Comparison of ENCODE assay signal across 8 mouse cellular contexts in genomic region chr4:49631319-49632138, GRCm38 (mm10). TPM values are rescaled to one million over a fixed set of nuclear protein-coding genes. Genes with fewer than 3 reads are reported as not detected.
A peak's percentile ranks its signal among the peaks of the same experiment; 100 is the strongest.
DNase-seq lines count a peak whose midpoint lies in the region; ATAC-seq and TF ChIP-seq lines count a peak whose summit lies in the region.

TSS of gene Rnf20 (plus strand) at chr4:49632006.

- no peaks in the 10 kb centered on the region for H3K9me3 ChIP-seq in hindbrain, embryonic 10.5 days
- H3K9me3 ChIP-seq in lung, postnatal 0 days (ENCODE audit: low read length): no peaks in the 10 kb centered on the region

- peak within 1 kb of the TSS; percentile 86 for H3K9ac ChIP-seq in lung, postnatal 0 days (replicated peaks; ENCODE audit: low read depth)

- H3K27me3 ChIP-seq in hindbrain, embryonic 10.5 days (ENCODE audit: insufficient read depth, poor library complexity, severe bottlenecking): no peaks in the 10 kb centered on the region
- H3K27me3 ChIP-seq in lung, postnatal 0 days (replicated peaks; ENCODE audit: insufficient read depth, low read length): no peaks in the 10 kb centered on the region

- 4% methylated on average over 37 of the region's 37 CpGs for WGBS in hindbrain, embryonic 10.5 days
- 4% methylated on average over 37 of the region's 37 CpGs for WGBS in lung, postnatal 0 days

- no peak; the same call in 1 of the 2 replicates for TF ChIP-seq EP300 in lung, postnatal 0 days (IDR thresholded peaks at IDR 0.05)

- H3K4me2 ChIP-seq in lung, postnatal 0 days (replicated peaks; ENCODE audit: low read depth, low read length): peak within 1 kb of the TSS; percentile 71

- peak; percentile 96 for DNase-seq in Muller cell, postnatal 12 days (ENCODE audit: inconsistent ontology term)
- peak; percentile 96 for DNase-seq in cerebellum, adult 9-10 months
- DNase-seq in hindbrain, embryonic 10.5 days (ENCODE audit: low spot score): peak; percentile 94
- DNase-seq in layer of hippocampus, adult 9-11 months: peak; percentile 95
- DNase-seq in lung, postnatal 0 days (ENCODE audit: low spot score): peak; percentile 99
- DNase-seq in retina, adult 2 months (ENCODE audit: low read depth, low spot score): peak; percentile 97
- DNase-seq in thymus, postnatal 36 days: peak; percentile 93 to 94

- peak; percentile 98 for ATAC-seq in frontal cortex, adult (ENCODE audit: low TSS enrichment)
- peak; percentile 97 for ATAC-seq in lung, postnatal 0 days

- H3K4me3 ChIP-seq in hindbrain, embryonic 10.5 days: peak within 1 kb of the TSS; percentile 76
- peak within 1 kb of the TSS; percentile 70 for H3K4me3 ChIP-seq in lung, postnatal 0 days (ENCODE audit: low read depth, low read length)

- peak within 1 kb of the TSS; percentile 90 for H3K27ac ChIP-seq in hindbrain, embryonic 10.5 days
- peak within 1 kb of the TSS; percentile 92 for H3K27ac ChIP-seq in lung, postnatal 0 days (ENCODE audit: low read length)

- H3K4me1 ChIP-seq in hindbrain, embryonic 10.5 days (replicated peaks): peaks cover 13% of the 10 kb centered on the region
- no peaks in the 10 kb centered on the region for H3K4me1 ChIP-seq in lung, postnatal 0 days (ENCODE audit: insufficient read depth, low read depth, low read length)

- peaks cover 30% of the 10 kb centered on the region for H3K36me3 ChIP-seq in hindbrain, embryonic 10.5 days
- H3K36me3 ChIP-seq in lung, postnatal 0 days (ENCODE audit: insufficient read depth, low read length): peaks cover 8% of the 10 kb centered on the region; the same call in 1 of the 2 replicates

- TF ChIP-seq CTCF in lung, postnatal 0 days (IDR thresholded peaks at IDR 0.05): no peak

RNA-seq across cellular contexts. Expression of gene Rnf20, which starts in this region (rescaled TPM):
- 41.1 and 50.7 TPM in 2 replicates for polyA plus RNA-seq in hindbrain, embryonic 10.5 days (2016; fragmentation: Nextera tagmentation; extraction: Ambion mirVana)
- 32.6 and 35.3 TPM in 2 replicates for polyA plus RNA-seq in lung, postnatal 0 days (2015; fragmentation: Nextera tagmentation; extraction: Ambion mirVana)

Comparison
In these comparisons a context has a peak if more than half of its experiments do, and no peak if none do; other contexts are left out.
1. Peak in every context shown above with its lines: DNase-seq, ATAC-seq, H3K4me3 ChIP-seq and H3K27ac ChIP-seq.